Mouse (Mus musculus) E14TG2a.4 (cell line): ENCODE measurements around the gene Aph1a.

Experiments
- CTCF ChIP-seq: conservative IDR thresholded peaks from 2 replicates; pipeline ENCODE4 v1.5.1; 2014; ENCODE audit warnings: low read length
- NANOG ChIP-seq: IDR thresholded peaks from 2 replicates; pipeline ENCODE4 v1.6.1; 2014; ENCODE audit warnings: borderline replicate concordance, low read length, mixed read lengths

GRCm38 (mm10) chr3:95906860-95907259 lies 13.1 kb downstream of the Aph1a start:
- TF ChIP-seq CTCF, result peak; percentile 61
- no peak for TF ChIP-seq NANOG
